Mouse (Mus musculus) megakaryocyte progenitor cell, adult 5-6 weeks (primary cell): Measurements from ENCODE around the gene Aloxe3. TPM values are rescaled to one million over a fixed set of nuclear protein-coding genes. Genes with fewer than 3 reads are reported as not detected.
"Not testable (repeated sequence)": the region's sequence is repeated elsewhere in the genome, so short reads cannot be mapped to it uniquely, and the experiment has no call there.

Source experiments
- ATAC-seq: replicated peaks from 2 replicates; pipeline ENCODE4 v1.8.0; 2016; ENCODE audit warnings: mild to moderate bottlenecking, moderate TSS enrichment, inconsistent platforms; ENCODE audit not compliant: poor library complexity
- total RNA-seq, 2 experiments: library from RNA; stranded (forward) in 1 of 2; stranded (reverse) in 1 of 2; fragments of 157-497, 149-512 nt in 1 of 2; fragments of 200-1000 nt in 1 of 2; gene quantifications; 2 replicates each; pipeline versions ENCODE4 v1.2.3 to v1.2.4; 2015 to 2017

The Aloxe3 gene
- total RNA-seq (2015) (not detected in 2 replicates), total RNA-seq (2017) (not detected in 2 replicates)

- ATAC-seq, result no peak
Observed at GRCm38 (mm10) chr11:69125852-69125918, at the start of gene Aloxe3. TSS of gene Aloxe3 (plus strand) at chr11:69125896.

GRCm38 (mm10) chr11:69076572-69076971 lies 49.1 kb upstream of the Aloxe3 start:
- ATAC-seq, result no peak

GRCm38 (mm10) chr11:69077316-69077715 lies 48.4 kb upstream of the Aloxe3 start:
- ATAC-seq, result no peak

- ATAC-seq, result no peak
Observed at GRCm38 (mm10) chr11:69078041-69078440, 47.7 kb upstream of the Aloxe3 start.

- peak; percentile 60 for ATAC-seq
Observed at GRCm38 (mm10) chr11:69078805-69079438, 46.8 kb upstream of the Aloxe3 start.

- no peak for ATAC-seq
Observed at GRCm38 (mm10) chr11:69080102-69080854, 45.4 kb upstream of the Aloxe3 start.

- ATAC-seq, result no peak
Observed at GRCm38 (mm10) chr11:69080855-69081222, 44.9 kb upstream of the Aloxe3 start.

GRCm38 (mm10) chr11:69081613-69082012 lies 44.1 kb upstream of the Aloxe3 start:
- ATAC-seq, result no peak

- no peak for ATAC-seq
Observed at GRCm38 (mm10) chr11:69085608-69086007, 40.1 kb upstream of the Aloxe3 start.

GRCm38 (mm10) chr11:69086390-69086789 lies 39.3 kb upstream of the Aloxe3 start:
- ATAC-seq, result no peak

GRCm38 (mm10) chr11:69087082-69087481 lies 38.6 kb upstream of the Aloxe3 start:
- ATAC-seq, result no peak

GRCm38 (mm10) chr11:69087597-69087996 lies 38.1 kb upstream of the Aloxe3 start:
- ATAC-seq, result no peak

GRCm38 (mm10) chr11:69088103-69088855 lies 37.4 kb upstream of the Aloxe3 start, which contains the start of gene Vamp2:
TSS of gene Vamp2 (plus strand) at chr11:69088490.
- ATAC-seq, result peak; percentile 80

- ATAC-seq, result peak; percentile 46
Observed at GRCm38 (mm10) chr11:69088856-69089615, 36.7 kb upstream of the Aloxe3 start.

- no peak for ATAC-seq
Observed at GRCm38 (mm10) chr11:69089616-69090290, 35.9 kb upstream of the Aloxe3 start.

- ATAC-seq, result no peak
Observed at GRCm38 (mm10) chr11:69090367-69090766, 35.3 kb upstream of the Aloxe3 start.

- ATAC-seq, result no peak
Observed at GRCm38 (mm10) chr11:69091566-69092385, 33.9 kb upstream of the Aloxe3 start.

- no peak for ATAC-seq
Observed at GRCm38 (mm10) chr11:69092386-69092751, 33.3 kb upstream of the Aloxe3 start.

GRCm38 (mm10) chr11:69092871-69093270 lies 32.8 kb upstream of the Aloxe3 start:
- no peak for ATAC-seq

- not testable (repeated sequence) for ATAC-seq
Observed at GRCm38 (mm10) chr11:69093856-69094255, 31.8 kb upstream of the Aloxe3 start.
